Mouse (Mus musculus) stomach, postnatal 0 days (tissue): ENCODE results near the gene Adamts12. TPM values are rescaled to one million over a fixed set of nuclear protein-coding genes. Genes with fewer than 3 reads are reported as not detected.

Source experiments
- ATAC-seq: fragments of 200-750 bp; cut with Nextera tagmentation; 2 replicates; pipeline ENCODE4 v1.8.0; 2017; ENCODE audit not compliant: low FRiP score, low TSS enrichment
- DNase-seq: peaks from one replicate; pipeline ENCODE4 v3.0.0-alpha.2; 2016; ENCODE audit warnings: low spot score
- H3K27ac ChIP-seq: fragments of 300-500 bp; sonication (generic); replicated peaks from 2 replicates; pipeline ENCODE4 v1.5.1; 2014; ENCODE audit warnings: mild to moderate bottlenecking, control low read depth
- H3K27me3 ChIP-seq: fragments of 300-500 bp; sonication (generic); 2 replicates; pipeline ENCODE4 v1.6.1; 2014; ENCODE audit warnings: low read length; ENCODE audit not compliant: control insufficient read depth, insufficient read depth
- H3K36me3 ChIP-seq: fragments of 300-500 bp; sonication (generic); 2 replicates; pipeline ENCODE4 v1.6.1; 2014; ENCODE audit warnings: low read length, mixed read lengths; ENCODE audit not compliant: control insufficient read depth, insufficient read depth
- H3K4me1 ChIP-seq: fragments of 300-500 bp; sonication (generic); replicated peaks from 2 replicates; pipeline ENCODE4 v1.6.1; 2014; ENCODE audit warnings: antibody characterized with exemption; ENCODE audit not compliant: control insufficient read depth, insufficient read depth
- H3K4me2 ChIP-seq: fragments of 300-500 bp; sonication (generic); replicated peaks from 2 replicates; pipeline ENCODE4 v1.6.1; 2014; ENCODE audit warnings: low read depth, mild to moderate bottlenecking, control low read depth, moderate library complexity
- H3K4me3 ChIP-seq: fragments of 300-500 bp; sonication (generic); 2 replicates; pipeline ENCODE4 v1.5.1; 2014; ENCODE audit warnings: low read depth, low read length, control low read depth
- H3K9ac ChIP-seq: fragments of 300-500 bp; sonication (generic); 2 replicates; pipeline ENCODE4 v1.6.1; 2014; ENCODE audit warnings: mild to moderate bottlenecking, low read length, control low read depth, mixed read lengths
- H3K9me3 ChIP-seq: fragments of 300-500 bp; sonication (generic); 2 replicates; pipeline ENCODE4 v1.6.1; 2016; ENCODE audit warnings: low read length; ENCODE audit not compliant: control insufficient read depth
- CTCF ChIP-seq: IDR thresholded peaks from 2 replicates; pipeline ENCODE4 v1.5.1; 2016; ENCODE audit warnings: antibody characterized with exemption, low read depth, mild to moderate bottlenecking, moderate library complexity
- EP300 ChIP-seq: optimal IDR thresholded peaks from 2 replicates; pipeline ENCODE3; 2016; ENCODE audit warnings: antibody characterized with exemption
- WGBS: fragments of 180-500 bp; shearing (Covaris S2); extraction: QIAGEN DNeasy Blood & Tissue Kit; methylation state at CpG from one replicate; pipeline ENCODE4 v1.1.7; 2014; 5-methylcytosine and 5-hydroxymethylcytosine counted together
- polyA plus RNA-seq: library from polyadenylated mRNA; unstranded; fragments of >200 nt; fragmentation: Nextera tagmentation; extraction: Ambion mirVana; gene quantifications from 2 replicates; pipeline ENCODE4 v1.2.1, GENCODE M21; 2015

Adamts12 gene
- polyA plus RNA-seq, 1 experiment from 2014 or later: 0.62 TPM

DNA sequence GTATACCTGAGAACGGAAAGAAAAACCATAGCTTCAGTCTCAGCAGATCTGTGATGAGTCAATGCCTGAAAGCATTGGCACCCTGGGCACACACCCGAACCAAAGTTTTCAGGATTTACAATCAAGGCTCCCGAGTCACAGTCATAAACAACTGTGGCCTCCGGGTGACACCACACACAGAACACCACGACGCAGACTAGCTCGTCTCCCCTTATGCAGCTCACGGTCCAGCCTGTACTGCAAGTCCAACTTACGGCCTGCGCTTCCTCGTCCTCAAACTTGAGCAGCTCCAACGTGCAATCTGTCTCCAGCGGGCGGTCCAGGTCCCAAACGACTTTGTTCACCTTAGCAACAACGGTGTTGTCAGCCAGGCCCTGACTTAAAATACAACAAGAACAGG is 328.3 kb downstream of the Adamts12 start:
- no peaks in the 10 kb centered on the region for H3K9me3 ChIP-seq
- H3K36me3 ChIP-seq: peaks cover 41% of the 10 kb centered on the region
- no peak for DNase-seq
- ATAC-seq: no peak
- H3K27ac ChIP-seq: no peak overlapping the region
- WGBS: 95% methylated on average over 16 of the region's 16 CpGs
- no peak overlapping the region for H3K9ac ChIP-seq
- no peak overlapping the region for H3K4me3 ChIP-seq
- no peak overlapping the region for H3K4me2 ChIP-seq
- no peaks in the 10 kb centered on the region for H3K27me3 ChIP-seq
- H3K4me1 ChIP-seq: no peaks in the 10 kb centered on the region
- TF ChIP-seq CTCF: no peak
- TF ChIP-seq EP300: no peak

DNA sequence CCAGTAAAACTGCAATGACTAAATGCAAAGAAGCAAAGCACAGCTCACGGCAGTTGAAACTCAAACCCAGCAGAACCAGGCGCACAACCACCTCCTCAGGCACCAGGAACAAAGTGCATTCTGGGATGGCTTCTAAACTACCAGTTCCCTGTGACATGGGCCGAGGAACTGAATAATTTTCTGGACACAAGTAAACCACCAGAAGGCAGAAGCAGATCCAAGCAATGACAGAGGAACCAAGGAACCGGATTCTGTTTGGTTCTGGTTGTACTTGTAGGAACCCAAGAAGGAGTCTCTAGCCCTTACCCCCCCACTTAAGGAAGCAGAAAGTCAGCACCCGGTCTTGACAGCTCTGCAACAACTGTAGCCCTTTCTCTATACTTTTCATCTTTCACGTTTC is 331.8 kb downstream of the Adamts12 start:
- H3K9ac ChIP-seq: no peak overlapping the region
- no peak overlapping the region for H3K4me2 ChIP-seq
- peaks cover 14% of the 10 kb centered on the region for H3K36me3 ChIP-seq
- 91% methylated on average over 6 of the region's 6 CpGs for WGBS
- peaks cover 4% of the 10 kb centered on the region; the same call in 1 of the 2 replicates for H3K4me1 ChIP-seq
- H3K4me3 ChIP-seq: no peak overlapping the region
- no peaks in the 10 kb centered on the region for H3K27me3 ChIP-seq
- ATAC-seq (no peak), DNase-seq (no peak)
- no peak overlapping the region for H3K27ac ChIP-seq
- TF ChIP-seq EP300: no peak
- TF ChIP-seq CTCF: no peak
- H3K9me3 ChIP-seq: no peaks in the 10 kb centered on the region

Other genes with a start within 250 kb of the Adamts12 start
- 16.8 and 22.2 TPM in 2 replicates for gene C1qtnf3, start 112.5 kb upstream of the Adamts12 start, polyA plus RNA-seq
- gene Amacr, start 83.0 kb upstream of the Adamts12 start, polyA plus RNA-seq: 12.3 and 12.9 TPM in 2 replicates
- gene Slc45a2, start 64.1 kb upstream of the Adamts12 start, polyA plus RNA-seq: 0.04 TPM in 1 of 2 replicates, not detected in the other
- gene Rxfp3, start 26.8 kb upstream of the Adamts12 start, polyA plus RNA-seq: 0.02 and 0.04 TPM in 2 replicates